In genomic region chr1:62625332-62625731, GRCm38 (mm10) we compare ENCODE assay signal across 22 mouse cellular contexts.
DNase-seq lines count a peak whose midpoint lies in the region; ATAC-seq and TF ChIP-seq lines count a peak whose summit lies in the region.
"Had no signal": no experiment of that assay in that cellular context is flagged by ENCODE, and none has a peak within 500 bp of the region (broad histone marks: within the 10 kb centered on the region; RNA-seq: fewer than 3 reads in every experiment).

No protein-coding gene starts in this region.

- H3K4me2 ChIP-seq in lung, embryonic 15.5 days = no peak overlapping the region
- no peak overlapping the region for H3K4me2 ChIP-seq in lung, postnatal 0 days (replicated peaks; ENCODE audit: low read depth, low read length)
- H3K4me2 ChIP-seq in stomach, postnatal 0 days (replicated peaks; ENCODE audit: low read depth) = no peak overlapping the region
- H3K4me2 ChIP-seq: embryonic facial prominence, embryonic 12.5 days had no signal

- no peak for DNase-seq in lung, postnatal 0 days (ENCODE audit: low spot score)
- DNase-seq in forelimb bud, embryonic 11.5 days (ENCODE audit: low read depth, low spot score) = peak; percentile 70
- DNase-seq in stomach, postnatal 0 days (ENCODE audit: low spot score) = peak; percentile 3
- DNase-seq in heart, postnatal 10 days = no peak
- DNase-seq: adrenal gland, adult 8-10 months; adrenal gland, postnatal 14 days; adrenal gland, postnatal 36 days; B cell, adult 2 months; cerebellum, adult 11-12 months; cerebellum, adult 2 months; cerebellum, adult 9-10 months; cerebellum, postnatal 25 days; forebrain, postnatal 0 days had no signal

- H3K36me3 ChIP-seq in lung, embryonic 15.5 days = no peaks in the 10 kb centered on the region
- H3K36me3 ChIP-seq in lung, postnatal 0 days (ENCODE audit: insufficient read depth, low read length) = no peaks in the 10 kb centered on the region
- H3K36me3 ChIP-seq in stomach, postnatal 0 days (ENCODE audit: control insufficient read depth, insufficient read depth, low read length) = no peaks in the 10 kb centered on the region
- H3K36me3 ChIP-seq: embryonic facial prominence, embryonic 10.5 days; embryonic facial prominence, embryonic 12.5 days; G1E had no signal

- no peak overlapping the region for H3K4me3 ChIP-seq in lung, embryonic 15.5 days
- H3K4me3 ChIP-seq in lung, postnatal 0 days (ENCODE audit: low read depth, low read length) = no peak overlapping the region
- H3K4me3 ChIP-seq in stomach, postnatal 0 days (ENCODE audit: low read depth, low read length) = no peak overlapping the region
- H3K4me3 ChIP-seq: embryonic facial prominence, embryonic 10.5 days; embryonic facial prominence, embryonic 12.5 days had no signal

- 44% methylated on average over 4 of the region's 4 CpGs for WGBS in lung, embryonic 15.5 days
- 65% methylated on average over 4 of the region's 4 CpGs for WGBS in lung, postnatal 0 days
- 81% methylated on average over 4 of the region's 4 CpGs for WGBS in stomach, postnatal 0 days

- no peak for TF ChIP-seq EP300 in lung, postnatal 0 days (IDR thresholded peaks at IDR 0.05)
- TF ChIP-seq EP300 in stomach, postnatal 0 days (optimal IDR thresholded peaks at IDR 0.05) = no peak

- H3K9ac ChIP-seq in lung, embryonic 15.5 days = no peak overlapping the region
- H3K9ac ChIP-seq in lung, postnatal 0 days (replicated peaks; ENCODE audit: low read depth) = no peak overlapping the region
- H3K9ac ChIP-seq in stomach, postnatal 0 days (ENCODE audit: low read length) = no peak overlapping the region
- H3K9ac ChIP-seq: embryonic facial prominence, embryonic 12.5 days; forebrain, postnatal 0 days had no signal

- ATAC-seq in lung, embryonic 15.5 days (ENCODE audit: borderline replicate concordance, extremely low read depth, low FRiP score, low TSS enrichment) = no peak
- no peak for ATAC-seq in lung, postnatal 0 days
- ATAC-seq in stomach, postnatal 0 days (ENCODE audit: low FRiP score, low TSS enrichment) = no peak
- ATAC-seq: activated CD4-positive, CD25-positive, alpha-beta regulatory T cell, adult 4 months; CD4-positive, CD25-positive, alpha-beta regulatory T cell, adult 4 months; forebrain, embryonic 14.5 days; forebrain, postnatal 0 days; Patski had no signal

- H3K27ac ChIP-seq in lung, embryonic 15.5 days = peak overlapping the region; percentile 41
- no peak overlapping the region for H3K27ac ChIP-seq in lung, postnatal 0 days (ENCODE audit: low read length)
- no peak overlapping the region for H3K27ac ChIP-seq in stomach, postnatal 0 days (replicated peaks)
- H3K27ac ChIP-seq: embryonic facial prominence, embryonic 10.5 days; embryonic facial prominence, embryonic 12.5 days had no signal

- no peak for TF ChIP-seq CTCF in lung, postnatal 0 days (IDR thresholded peaks at IDR 0.05)
- no peak for TF ChIP-seq CTCF in stomach, postnatal 0 days (IDR thresholded peaks at IDR 0.05; ENCODE audit: low read depth)

- H3K4me1 ChIP-seq in lung, embryonic 15.5 days = peaks cover 19% of the 10 kb centered on the region
- peaks cover 9% of the 10 kb centered on the region; the same call in 1 of the 2 replicates for H3K4me1 ChIP-seq in lung, postnatal 0 days (ENCODE audit: insufficient read depth, low read depth, low read length)
- no peaks in the 10 kb centered on the region for H3K4me1 ChIP-seq in stomach, postnatal 0 days (replicated peaks; ENCODE audit: control insufficient read depth, insufficient read depth)
- H3K4me1 ChIP-seq: embryonic facial prominence, embryonic 10.5 days; embryonic facial prominence, embryonic 12.5 days had no signal

- intact Hi-C loops in heart, postnatal 10 days (cut with DNase I) = no loop called here

- no peaks in the 10 kb centered on the region for H3K9me3 ChIP-seq in lung, embryonic 15.5 days
- no peaks in the 10 kb centered on the region for H3K9me3 ChIP-seq in lung, postnatal 0 days (ENCODE audit: low read length)
- H3K9me3 ChIP-seq in stomach, postnatal 0 days (ENCODE audit: control insufficient read depth, low read length) = no peaks in the 10 kb centered on the region
- H3K9me3 ChIP-seq: embryonic facial prominence, embryonic 10.5 days; embryonic facial prominence, embryonic 12.5 days; G1E had no signal

- H3K27me3 ChIP-seq in lung, embryonic 15.5 days = no peaks in the 10 kb centered on the region
- no peaks in the 10 kb centered on the region for H3K27me3 ChIP-seq in lung, postnatal 0 days (replicated peaks; ENCODE audit: insufficient read depth, low read length)
- no peaks in the 10 kb centered on the region for H3K27me3 ChIP-seq in stomach, postnatal 0 days (ENCODE audit: control insufficient read depth, insufficient read depth, low read length)
- H3K27me3 ChIP-seq: CH12.LX; embryonic facial prominence, embryonic 12.5 days; Patski had no signal

Comparison
In these comparisons a context has a peak if more than half of its experiments do, and no peak if none do; other contexts are left out.
1. DNase-seq: peak in forelimb bud, embryonic 11.5 days (single experiment) and stomach, postnatal 0 days (single experiment); none in lung, postnatal 0 days (single experiment) and heart, postnatal 10 days (0 of 2).